Mouse (Mus musculus) lung, embryonic 16.5 days (tissue): ENCODE measurements around the gene Clec16a. TPM values are rescaled to one million over a fixed set of nuclear protein-coding genes. Genes with fewer than 3 reads are reported as not detected.

Experiments
- ATAC-seq: fragments of 200-750 bp; cut with Nextera tagmentation; 2 replicates; pipeline ENCODE4 v1.8.0; 2017; ENCODE audit warnings: low read depth, mild to moderate bottlenecking, moderate library complexity
- H3K27ac ChIP-seq: fragments of 300-500 bp; sonication (generic); 2 replicates; pipeline ENCODE4 v1.5.1; 2014; ENCODE audit warnings: mild to moderate bottlenecking, control low read depth, low read length
- H3K27me3 ChIP-seq: fragments of 300-500 bp; sonication (generic); 2 replicates; pipeline ENCODE4 v1.6.1; 2014; ENCODE audit warnings: low read depth, low read length, mixed read lengths; ENCODE audit not compliant: control insufficient read depth, insufficient read depth
- H3K36me3 ChIP-seq: fragments of 300-500 bp; sonication (generic); 2 replicates; pipeline ENCODE4 v1.6.1; 2014; ENCODE audit warnings: low read length; ENCODE audit not compliant: control insufficient read depth, insufficient read depth
- H3K4me1 ChIP-seq: fragments of 300-500 bp; sonication (generic); replicated peaks from 2 replicates; pipeline ENCODE4 v1.6.1; 2014; ENCODE audit warnings: low read length, mixed read lengths; ENCODE audit not compliant: control insufficient read depth, insufficient read depth
- H3K4me2 ChIP-seq: fragments of 300-500 bp; sonication (generic); 2 replicates; pipeline ENCODE4 v1.6.1; 2014; ENCODE audit warnings: low read depth, low read length, control low read depth
- H3K4me3 ChIP-seq: fragments of 300-500 bp; sonication (generic); 2 replicates; pipeline ENCODE4 v1.5.1; 2014; ENCODE audit warnings: mild to moderate bottlenecking, low read length, control low read depth
- H3K9ac ChIP-seq: fragments of 300-500 bp; sonication (generic); 2 replicates; pipeline ENCODE4 v1.6.1; 2014; ENCODE audit warnings: low read length, control low read depth
- H3K9me3 ChIP-seq: fragments of 300-500 bp; sonication (generic); 2 replicates; pipeline ENCODE4 v1.6.1; 2016; ENCODE audit warnings: low read length; ENCODE audit not compliant: control insufficient read depth
- WGBS: fragments of 180-500 bp; shearing (Covaris S2); extraction: QIAGEN DNeasy Blood & Tissue Kit; methylation state at CpG from one replicate; pipeline ENCODE4 v1.1.7; 2014; 5-methylcytosine and 5-hydroxymethylcytosine counted together
- polyA plus RNA-seq: library from polyadenylated mRNA; unstranded; fragments of >200 nt; fragmentation: Nextera tagmentation; extraction: Ambion mirVana; gene quantifications from 2 replicates; pipeline ENCODE4 v1.2.1, GENCODE M21; 2015

Gene Clec16a
- polyA plus RNA-seq, 1 experiment from 2014 or later = 27.3 TPM

- 82% methylated on average over 12 of the region's 12 CpGs for WGBS
- Histone ChIP-seq H3K9ac (no peak overlapping the region), H3K4me1 (no peaks in the 10 kb centered on the region), H3K36me3 (no peaks in the 10 kb centered on the region), H3K4me2 (no peak overlapping the region), H3K27me3 (no peaks in the 10 kb centered on the region), H3K9me3 (no peaks in the 10 kb centered on the region), H3K4me3 (no peak overlapping the region), H3K27ac (no peak overlapping the region)
- ATAC-seq = no peak
Measured at GRCm38 (mm10) chr16:10511134-10511520, 34.0 kb upstream of the Clec16a start.

- H3K9me3 ChIP-seq = no peaks in the 10 kb centered on the region
- no peaks in the 10 kb centered on the region for H3K36me3 ChIP-seq
- H3K27ac ChIP-seq = no peak overlapping the region
- ATAC-seq = no peak
- no peak overlapping the region for H3K9ac ChIP-seq
- no peaks in the 10 kb centered on the region for H3K4me1 ChIP-seq
- 80% methylated on average over 12 of the region's 12 CpGs for WGBS
- H3K4me3 ChIP-seq = no peak overlapping the region
- no peaks in the 10 kb centered on the region for H3K27me3 ChIP-seq
- H3K4me2 ChIP-seq = no peak overlapping the region
Measured at GRCm38 (mm10) chr16:10515953-10516572, 29.1 kb upstream of the Clec16a start.

- ATAC-seq = no peak
- H3K27me3 ChIP-seq = no peaks in the 10 kb centered on the region
- WGBS = 39% methylated on average over 5 of the region's 5 CpGs
Measured at GRCm38 (mm10) chr16:10518030-10518429, 27.1 kb upstream of the Clec16a start.

GRCm38 (mm10) chr16:10520908-10521614 is 24.1 kb upstream of the Clec16a start:
- H3K27me3 ChIP-seq = no peaks in the 10 kb centered on the region
- H3K27ac ChIP-seq = no peak overlapping the region
- H3K4me1 ChIP-seq = 0 out of 2 replicates have a peak, but pooled peaks cover 3% of the 10 kb centered on the region
- H3K36me3 ChIP-seq = no peaks in the 10 kb centered on the region
- WGBS = 30% methylated on average over 2 of the region's 2 CpGs
- H3K9ac ChIP-seq = no peak overlapping the region
- H3K9me3 ChIP-seq = no peaks in the 10 kb centered on the region
- ATAC-seq = peak; percentile 68
- H3K4me2 ChIP-seq = no peak overlapping the region
- no peak overlapping the region for H3K4me3 ChIP-seq

More at GRCm38 (mm10) chr16:10518030-10518429, 27.1 kb upstream of the Clec16a start:
- Histone ChIP-seq H3K4me2 (no peak overlapping the region), H3K9me3 (no peaks in the 10 kb centered on the region), H3K27ac (no peak overlapping the region), H3K4me3 (no peak overlapping the region), H3K36me3 (no peaks in the 10 kb centered on the region), H3K9ac (no peak overlapping the region), H3K4me1 (0 out of 2 replicates have a peak, but pooled peaks cover 3% of the 10 kb centered on the region)

- no peak overlapping the region for H3K27ac ChIP-seq
- no peaks in the 10 kb centered on the region for H3K9me3 ChIP-seq
- ATAC-seq = no peak
- no peak overlapping the region for H3K9ac ChIP-seq
- H3K36me3 ChIP-seq = no peaks in the 10 kb centered on the region
- H3K27me3 ChIP-seq = no peaks in the 10 kb centered on the region
- H3K4me2 ChIP-seq = no peak overlapping the region
- H3K4me3 ChIP-seq = no peak overlapping the region
- H3K4me1 ChIP-seq = 0 out of 2 replicates have a peak, but pooled peaks cover 3% of the 10 kb centered on the region
- 67% methylated on average over 1 of the region's 1 CpGs for WGBS
Measured at GRCm38 (mm10) chr16:10522811-10523210, 22.3 kb upstream of the Clec16a start.

GRCm38 (mm10) chr16:10523650-10524049 is 21.5 kb upstream of the Clec16a start:
- no peak overlapping the region for H3K4me3 ChIP-seq
- 80% methylated on average over 8 of the region's 8 CpGs for WGBS
- ATAC-seq = no peak
- no peaks in the 10 kb centered on the region for H3K27me3 ChIP-seq
- no peak overlapping the region for H3K9ac ChIP-seq
- H3K9me3 ChIP-seq = no peaks in the 10 kb centered on the region
- H3K4me1 ChIP-seq = 0 out of 2 replicates have a peak, but pooled peaks cover 3% of the 10 kb centered on the region
- H3K27ac ChIP-seq = no peak overlapping the region
- H3K4me2 ChIP-seq = no peak overlapping the region
- no peaks in the 10 kb centered on the region for H3K36me3 ChIP-seq

- no peaks in the 10 kb centered on the region for H3K27me3 ChIP-seq
- no peak overlapping the region for H3K9ac ChIP-seq
- 82% methylated on average over 4 of the region's 4 CpGs for WGBS
- no peaks in the 10 kb centered on the region for H3K9me3 ChIP-seq
- H3K4me3 ChIP-seq = no peak overlapping the region
- no peak for ATAC-seq
- H3K27ac ChIP-seq = no peak overlapping the region
- H3K36me3 ChIP-seq = peaks cover 7% of the 10 kb centered on the region
- no peak overlapping the region for H3K4me2 ChIP-seq
- H3K4me1 ChIP-seq = 0 out of 2 replicates have a peak, but pooled peaks cover 3% of the 10 kb centered on the region
Measured at GRCm38 (mm10) chr16:10524866-10525609, 20.1 kb upstream of the Clec16a start.

GRCm38 (mm10) chr16:10525610-10525980 is 19.5 kb upstream of the Clec16a start:
- no peaks in the 10 kb centered on the region for H3K9me3 ChIP-seq
- peaks cover 11% of the 10 kb centered on the region for H3K36me3 ChIP-seq
- no peaks in the 10 kb centered on the region for H3K27me3 ChIP-seq
- no peak overlapping the region for H3K9ac ChIP-seq
- no peak overlapping the region for H3K4me2 ChIP-seq
- H3K27ac ChIP-seq = no peak overlapping the region
- no peak for ATAC-seq
- 0 out of 2 replicates have a peak, but pooled peaks cover 3% of the 10 kb centered on the region for H3K4me1 ChIP-seq
- no peak overlapping the region for H3K4me3 ChIP-seq
- 62% methylated on average over 2 of the region's 2 CpGs for WGBS

- Histone ChIP-seq H3K27me3 (no peaks in the 10 kb centered on the region), H3K9ac (no peak overlapping the region), H3K4me2 (no peak overlapping the region), H3K4me3 (no peak overlapping the region), H3K9me3 (no peaks in the 10 kb centered on the region), H3K27ac (no peak overlapping the region), H3K4me1 (no peaks in the 10 kb centered on the region), H3K36me3 (peaks cover 11% of the 10 kb centered on the region)
- WGBS = 70% methylated on average over 6 of the region's 6 CpGs
- ATAC-seq = no peak
Measured at GRCm38 (mm10) chr16:10527046-10527644, 18.0 kb upstream of the Clec16a start.
